Mouse (Mus musculus) cerebellum, postnatal 25 days (tissue): ENCODE measurements around the gene Csgalnact2.

Source experiments
- DNase-seq, 2 experiments: peaks; one replicate each; pipeline ENCODE4 v3.0.0; 2021; ENCODE audit warnings: mixed read lengths in 2 of 2

Gene Csgalnact2

GRCm38 (mm10) chr6:118072176-118072575 is 66.8 kb downstream of the Csgalnact2 start:
- DNase-seq, result peak; percentile 86 to 88

GRCm38 (mm10) chr6:118071416-118071815 is 67.5 kb downstream of the Csgalnact2 start:
- DNase-seq, result peak; percentile 38 to 55

DNA sequence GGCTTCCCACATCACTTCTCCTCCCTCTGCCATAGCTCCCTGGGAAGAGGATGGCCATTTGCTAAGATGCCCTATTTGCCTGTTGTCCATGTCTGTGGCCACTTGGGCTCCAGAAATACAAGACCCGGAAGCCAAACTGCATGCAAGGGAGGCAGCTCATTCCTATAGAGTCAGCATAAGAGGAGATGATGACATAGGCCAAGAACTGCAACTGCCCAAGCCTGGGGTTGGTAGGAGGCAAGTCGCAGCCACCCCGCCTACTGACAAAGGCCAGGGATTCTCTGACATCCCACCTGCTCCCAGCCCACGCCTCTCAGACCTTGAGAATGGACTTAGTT is 68.0 kb downstream of the Csgalnact2 start:
- peak in 1 of 2 experiments; percentile 64 for DNase-seq

- peak; percentile 75 to 83 for DNase-seq
These were observed 68.5 kb downstream of the Csgalnact2 start for GRCm38 (mm10) chr6:118070321-118071012.

DNA sequence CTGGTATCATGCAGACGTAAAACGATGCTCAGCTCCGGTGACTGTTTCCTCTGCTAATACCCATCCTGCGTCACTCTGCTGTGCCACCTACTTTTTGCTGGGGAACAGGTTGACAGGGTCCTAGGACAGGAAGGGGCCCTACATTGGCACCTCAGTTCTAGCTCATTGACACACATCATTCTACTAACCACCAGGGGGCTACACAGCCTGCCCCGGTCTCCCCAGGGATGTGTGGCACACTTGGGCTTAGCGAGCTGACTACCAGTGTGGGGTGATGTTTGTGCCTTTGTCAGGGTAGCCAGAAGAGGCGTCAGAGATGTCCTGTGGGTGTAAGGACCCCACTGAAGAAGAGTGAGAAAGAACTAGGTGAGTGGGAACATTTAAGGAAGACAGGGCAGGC is 71.2 kb downstream of the Csgalnact2 start:
- no peak for DNase-seq

- peak; percentile 74 to 77 for DNase-seq
These were observed 72.5 kb downstream of the Csgalnact2 start for GRCm38 (mm10) chr6:118066199-118067081.

DNA sequence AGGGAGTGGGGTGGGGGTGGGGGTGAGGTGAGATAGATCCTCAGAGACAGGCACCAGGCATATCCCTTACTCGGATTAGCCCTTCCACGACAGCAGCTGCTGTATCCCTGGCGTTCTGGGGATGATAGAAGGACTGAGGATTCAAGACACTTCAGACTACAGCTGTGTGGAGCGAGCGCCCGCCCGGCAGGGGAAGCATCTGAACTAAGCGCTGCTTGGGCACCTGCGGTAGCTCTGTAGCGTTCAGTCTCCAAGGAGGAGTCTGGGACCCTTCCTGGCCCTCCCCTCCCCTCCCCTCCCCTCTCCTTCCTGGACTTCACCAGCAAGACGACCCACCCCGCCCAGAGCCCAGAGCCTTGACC is 73.1 kb downstream of the Csgalnact2 start:
- DNase-seq, result no peak

DNA sequence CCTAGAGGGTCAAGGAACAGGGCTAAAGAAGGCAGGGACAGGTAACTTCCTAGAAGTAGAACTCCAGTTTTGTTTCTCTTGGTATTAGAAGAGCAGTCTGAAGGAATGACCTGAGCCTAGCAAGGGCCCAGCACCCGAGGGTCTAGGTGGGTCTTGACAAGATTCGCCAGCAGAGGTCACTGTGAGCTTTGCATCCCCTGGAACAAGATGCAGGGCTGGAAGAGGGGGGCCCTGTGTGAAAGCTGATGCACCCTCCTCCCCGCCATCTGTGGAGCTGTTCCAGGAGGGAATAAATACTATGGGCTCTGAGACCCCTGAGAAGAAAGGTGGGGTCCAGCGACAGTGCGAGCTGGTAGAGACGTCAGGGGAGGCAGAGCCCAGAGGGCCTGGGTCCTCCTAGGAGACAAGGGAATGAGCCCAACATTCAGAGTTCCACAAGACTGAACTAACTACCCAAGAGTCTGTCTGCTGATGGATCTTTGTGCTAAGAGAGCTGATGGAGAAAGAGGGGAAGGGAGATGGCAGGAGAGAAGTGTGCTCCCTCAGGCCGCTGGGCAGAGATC is 73.9 kb downstream of the Csgalnact2 start:
- DNase-seq, result peak; percentile 74 to 86

DNA sequence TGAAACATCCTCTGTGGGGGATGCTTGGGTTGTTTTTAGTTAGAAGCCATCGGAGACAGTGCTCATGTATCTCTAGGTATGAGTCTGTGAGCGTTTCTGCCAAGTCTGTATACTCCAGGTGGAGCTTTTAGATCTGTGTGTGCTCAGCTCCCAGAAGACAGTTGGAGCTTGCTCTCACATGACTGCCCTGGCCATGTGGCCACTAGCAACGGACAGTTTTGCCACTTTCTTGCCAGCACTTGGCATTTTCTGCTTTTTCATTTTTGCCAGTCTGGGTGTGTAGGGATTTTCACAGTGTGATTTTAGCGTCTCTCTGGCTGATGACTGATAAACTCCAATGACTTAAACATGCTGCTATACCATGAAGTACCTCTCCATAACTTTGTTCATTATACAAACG is 75.7 kb downstream of the Csgalnact2 start:
- peak; percentile 57 to 69 for DNase-seq

DNA sequence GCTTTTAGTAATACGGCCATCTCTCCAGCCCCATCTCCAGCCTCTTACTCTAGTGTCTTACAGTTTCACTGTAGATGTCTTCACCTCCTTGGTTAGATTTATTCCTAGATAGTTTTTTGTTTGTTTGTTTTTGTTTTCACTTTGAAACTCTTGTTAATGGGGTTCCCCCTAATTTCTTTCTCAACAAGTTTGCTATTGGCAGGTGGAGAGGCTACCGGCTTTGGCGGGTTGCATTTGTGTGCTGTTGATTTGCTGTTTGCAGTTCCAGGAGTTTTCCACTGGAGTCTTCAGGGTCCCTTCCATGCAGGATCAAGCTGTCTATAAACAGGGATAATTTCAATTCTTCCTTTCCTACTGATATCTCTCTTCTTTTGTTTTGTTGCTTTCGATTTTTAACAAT is 77.7 kb downstream of the Csgalnact2 start:
- no peak for DNase-seq
